Mouse (Mus musculus): ENCODE measurements at regions not wholly inside any gene's neighbourhood (a gene's known extent, or its start where the extent isn't known, plus 50 kb on each side); places are given as distances from the start of the nearest gene placed in this dataset.
"Not testable (repeated sequence)": the region's sequence is repeated elsewhere in the genome, so short reads cannot be mapped to it uniquely, and the experiment has no call there.

GRCm38 (mm10) chr12:39605289-39605688 lies 432.5 kb downstream of the Arl4a start:
- no peak for DNase-seq (ENCODE audit: inconsistent age in 2 of 2, low spot score in 1 of 2)

- DNase-seq (ENCODE audit: inconsistent age in 2 of 2, low spot score in 1 of 2): no peak
These were observed 433.1 kb downstream of the Arl4a start for GRCm38 (mm10) chr12:39604723-39605122.

- DNase-seq (ENCODE audit: inconsistent age in 2 of 2, low spot score in 1 of 2): peak in 1 of 2 experiments; percentile 68
These were observed 443.1 kb downstream of the Arl4a start for GRCm38 (mm10) chr12:39594726-39595125.

GRCm38 (mm10) chr12:39593781-39594180 lies 444.0 kb downstream of the Arl4a start:
- DNase-seq (ENCODE audit: inconsistent age in 2 of 2, low spot score in 1 of 2): not testable (repeated sequence)

GRCm38 (mm10) chr12:39587204-39587909 lies 450.5 kb downstream of the Arl4a start:
- no peak for DNase-seq (ENCODE audit: inconsistent age in 2 of 2, low spot score in 1 of 2)

GRCm38 (mm10) chr12:39586163-39586562 lies 451.7 kb downstream of the Arl4a start:
- DNase-seq (ENCODE audit: inconsistent age in 2 of 2, low spot score in 1 of 2): no peak

GRCm38 (mm10) chr12:39577610-39578009 lies 460.2 kb downstream of the Arl4a start:
- no peak for DNase-seq (ENCODE audit: inconsistent age in 2 of 2, low spot score in 1 of 2)

GRCm38 (mm10) chr12:39572802-39573201 lies 465.0 kb downstream of the Arl4a start:
- DNase-seq (ENCODE audit: inconsistent age in 2 of 2, low spot score in 1 of 2): no peak

GRCm38 (mm10) chr12:39572147-39572546 lies 465.7 kb downstream of the Arl4a start:
- no peak for DNase-seq (ENCODE audit: inconsistent age in 2 of 2, low spot score in 1 of 2)

GRCm38 (mm10) chr12:39560734-39561446 lies 476.9 kb downstream of the Arl4a start:
- no peak for DNase-seq (ENCODE audit: inconsistent age in 2 of 2, low spot score in 1 of 2)

- DNase-seq (ENCODE audit: inconsistent age in 2 of 2, low spot score in 1 of 2): no peak
These were observed 479.3 kb downstream of the Arl4a start for GRCm38 (mm10) chr12:39558491-39558890.

- no peak for DNase-seq (ENCODE audit: inconsistent age in 2 of 2, low spot score in 1 of 2)
These were observed 501.5 kb downstream of the Arl4a start for GRCm38 (mm10) chr12:39536326-39536725.

GRCm38 (mm10) chr12:39528121-39528520 lies 509.7 kb downstream of the Arl4a start:
- no peak for DNase-seq (ENCODE audit: inconsistent age in 2 of 2, low spot score in 1 of 2)

- DNase-seq (ENCODE audit: inconsistent age in 2 of 2, low spot score in 1 of 2): no peak
These were observed 510.6 kb downstream of the Arl4a start for GRCm38 (mm10) chr12:39527216-39527600.

- no peak for DNase-seq (ENCODE audit: inconsistent age in 2 of 2, low spot score in 1 of 2)
These were observed 511.1 kb downstream of the Arl4a start for GRCm38 (mm10) chr12:39526535-39527215.

- DNase-seq (ENCODE audit: inconsistent age in 2 of 2, low spot score in 1 of 2): no peak
These were observed 522.1 kb downstream of the Arl4a start for GRCm38 (mm10) chr12:39515690-39516089.

- DNase-seq (ENCODE audit: inconsistent age in 2 of 2, low spot score in 1 of 2): no peak
These were observed 527.0 kb downstream of the Arl4a start for GRCm38 (mm10) chr12:39510855-39511254.

GRCm38 (mm10) chr12:39510073-39510812 lies 527.6 kb downstream of the Arl4a start:
- peak; percentile 46 to 85 for DNase-seq (ENCODE audit: inconsistent age in 2 of 2, low spot score in 1 of 2)

- peak in 1 of 2 experiments; percentile 71 for DNase-seq (ENCODE audit: inconsistent age in 2 of 2, low spot score in 1 of 2)
These were observed 541.6 kb downstream of the Arl4a start for GRCm38 (mm10) chr12:39496203-39496602.

GRCm38 (mm10) chr12:39493578-39494218 lies 544.1 kb downstream of the Arl4a start:
- DNase-seq (ENCODE audit: inconsistent age in 2 of 2, low spot score in 1 of 2): peak; percentile 11 to 80

GRCm38 (mm10) chr12:39493114-39493513 lies 544.7 kb downstream of the Arl4a start:
- no peak for DNase-seq (ENCODE audit: inconsistent age in 2 of 2, low spot score in 1 of 2)

All from adrenal gland, adult (tissue).